Mouse (Mus musculus) induced T-regulatory cell, adult 2 months (primary cell): ENCODE results near the gene Prss54.

Experiments used
- DNase-seq: peaks from one replicate; pipeline ENCODE4 v3.0.0-alpha.2; 2012; ENCODE audit warnings: low read depth

The Prss54 gene

GRCm38 (mm10) chr8:95576240-95576639 is at the start of gene Prss54:
Gene Prss54, minus strand, starts transcription at chr8:95576340.
- DNase-seq = no peak

DNA sequence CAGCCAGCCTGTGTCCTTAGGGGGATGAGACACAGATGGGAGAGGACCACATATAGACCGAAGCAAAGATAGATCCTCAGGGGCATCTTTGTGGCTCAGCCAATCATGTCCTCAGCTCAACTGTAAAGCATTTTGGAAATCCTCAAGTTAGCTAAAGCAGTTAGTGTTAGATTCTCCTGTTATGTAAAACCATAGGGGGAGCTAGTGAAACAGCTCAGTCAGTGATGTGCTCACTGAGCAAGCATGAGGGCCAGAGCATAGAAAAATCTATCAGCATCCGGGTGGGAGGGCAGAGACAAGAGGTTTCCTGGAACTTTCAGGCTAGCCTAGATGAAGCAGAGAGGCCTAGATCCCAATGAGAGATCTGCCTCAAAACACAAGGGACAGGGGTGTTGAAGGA is 48.7 kb upstream of the Prss54 start:
- no peak for DNase-seq

- no peak for DNase-seq
Measured at GRCm38 (mm10) chr8:95620046-95620445, 43.9 kb upstream of the Prss54 start.

- DNase-seq = no peak
Measured at GRCm38 (mm10) chr8:95616383-95616782, 40.2 kb upstream of the Prss54 start.

DNA sequence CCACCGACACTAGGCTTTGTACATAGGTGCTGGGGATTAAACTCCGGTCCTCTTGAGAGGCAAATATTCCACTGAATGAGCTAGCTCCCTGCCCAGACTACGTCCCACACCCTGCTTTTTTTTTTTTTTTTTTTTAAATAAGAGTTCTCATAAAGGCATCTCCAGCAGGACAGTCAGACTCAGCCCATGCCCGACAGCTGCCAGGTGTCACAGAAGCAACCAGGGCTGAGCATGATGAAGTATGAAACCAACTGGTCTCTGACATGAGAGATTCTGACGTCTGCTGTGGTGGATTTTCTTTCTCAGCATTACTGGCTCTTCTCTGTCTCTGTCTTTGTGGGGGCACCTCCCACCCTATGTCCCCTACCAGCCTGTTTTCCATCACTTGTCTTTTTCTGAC is 35.6 kb upstream of the Prss54 start:
- DNase-seq = no peak

- no peak for DNase-seq
Measured at GRCm38 (mm10) chr8:95610749-95611148, 34.6 kb upstream of the Prss54 start.

DNA sequence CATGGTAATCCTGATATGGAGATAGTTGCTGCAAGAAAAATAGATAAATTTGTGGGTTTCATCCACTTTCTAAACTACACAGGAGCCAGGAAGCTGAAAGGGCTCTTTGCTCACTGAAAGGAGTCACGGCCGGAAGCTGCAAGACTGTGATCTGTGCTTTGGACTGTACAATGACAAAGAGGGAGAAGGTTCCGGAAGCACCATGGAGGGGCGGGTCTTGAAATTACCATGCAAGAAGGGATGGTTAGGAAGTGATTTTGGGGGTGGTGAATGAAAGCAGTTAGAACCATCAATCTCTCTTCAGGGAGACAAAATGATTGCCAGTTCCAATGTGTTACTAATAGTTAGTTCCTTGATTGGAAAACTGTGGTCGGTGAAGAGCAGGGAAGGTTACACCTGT is 33.3 kb upstream of the Prss54 start:
- DNase-seq = no peak

GRCm38 (mm10) chr8:95607210-95607609 is 31.1 kb upstream of the Prss54 start:
- no peak for DNase-seq

GRCm38 (mm10) chr8:95606509-95606908 is 30.4 kb upstream of the Prss54 start:
- peak; percentile 23 for DNase-seq

- DNase-seq = no peak
Measured at GRCm38 (mm10) chr8:95602168-95602567, 26.0 kb upstream of the Prss54 start.

- DNase-seq = no peak
Measured at GRCm38 (mm10) chr8:95601306-95601705, 25.2 kb upstream of the Prss54 start.

DNA sequence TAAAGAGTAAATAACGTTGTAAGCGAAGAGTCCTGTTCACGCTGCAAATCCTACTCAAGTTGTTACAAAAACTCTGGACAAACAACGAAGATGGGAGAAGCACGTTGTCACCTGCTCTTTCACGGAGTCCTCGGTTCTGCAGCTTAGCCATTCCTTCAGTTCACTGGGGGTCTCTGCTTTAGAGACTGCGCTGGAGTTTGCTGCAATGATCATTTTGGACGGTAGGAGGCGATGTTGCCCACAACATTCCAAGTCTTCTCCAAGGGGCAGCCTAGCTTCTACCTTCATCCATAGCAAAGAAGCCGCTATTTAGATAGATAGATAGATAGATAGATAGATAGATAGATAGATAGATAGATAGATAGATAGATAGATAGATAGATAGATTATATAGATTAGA is 23.7 kb upstream of the Prss54 start:
- DNase-seq = peak; percentile 66

- no peak for DNase-seq
Measured at GRCm38 (mm10) chr8:95596841-95597241, 20.7 kb upstream of the Prss54 start.

DNA sequence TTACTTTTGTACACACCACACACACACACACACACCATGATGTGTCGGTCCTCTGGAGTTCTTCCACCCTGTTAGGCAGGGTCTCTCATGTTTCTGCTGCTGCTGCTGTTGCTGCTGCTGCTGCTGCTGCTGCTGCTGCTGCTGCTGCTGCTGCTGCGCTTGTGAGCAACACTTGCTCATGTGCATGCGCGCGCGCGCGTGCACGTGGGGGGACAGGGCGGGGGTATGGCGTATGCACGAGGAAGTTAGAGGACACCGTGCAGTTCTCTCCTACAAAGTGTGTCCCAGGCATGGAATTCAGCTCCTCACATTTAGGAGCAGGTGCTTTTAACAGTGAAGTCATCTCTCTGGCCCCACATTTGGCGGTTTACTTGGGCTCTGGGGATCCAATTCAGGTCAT is 19.0 kb upstream of the Prss54 start:
- DNase-seq = no peak

- DNase-seq = no peak
Measured at GRCm38 (mm10) chr8:95593439-95594393, 17.6 kb upstream of the Prss54 start.

- no peak for DNase-seq
Measured at GRCm38 (mm10) chr8:95592131-95592780, 16.1 kb upstream of the Prss54 start.

DNA sequence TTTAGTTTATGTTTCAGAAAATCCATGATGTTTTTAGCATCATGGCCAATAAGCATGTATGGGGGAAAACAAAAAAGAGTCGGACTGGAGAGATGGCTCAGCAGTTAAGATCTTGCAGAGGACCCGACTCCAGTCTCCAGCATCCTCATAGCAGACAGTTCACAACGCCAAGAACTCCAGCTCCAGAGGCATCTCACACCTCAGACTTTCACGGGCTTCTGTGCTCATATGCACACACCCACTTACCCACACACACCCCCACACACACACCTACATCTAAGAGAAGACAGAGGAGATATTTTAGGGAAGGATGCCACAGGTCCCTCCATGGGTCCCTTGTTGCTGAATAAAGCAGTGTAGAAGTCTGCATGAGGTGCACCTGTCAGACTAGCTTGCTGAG is 14.4 kb upstream of the Prss54 start:
- DNase-seq = no peak

DNA sequence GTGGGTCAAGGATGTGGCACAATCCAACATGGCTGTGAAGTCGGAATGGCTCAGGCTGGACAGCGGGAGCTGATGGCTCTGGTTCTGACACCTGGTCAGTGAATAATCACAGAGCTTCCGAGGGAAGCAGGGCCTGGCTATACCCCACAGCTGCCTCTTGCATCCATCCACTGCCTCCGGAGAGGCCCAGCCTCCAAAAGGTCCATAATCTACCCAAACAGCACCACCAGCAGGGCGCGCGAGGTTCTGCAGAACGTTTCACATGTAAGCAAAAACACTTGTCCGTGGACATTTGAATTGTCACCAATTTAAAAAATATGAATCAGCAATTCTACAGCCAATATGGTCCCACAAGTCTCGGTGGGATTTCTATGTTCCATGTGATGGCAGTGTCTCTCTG is 13.1 kb upstream of the Prss54 start:
- no peak for DNase-seq

GRCm38 (mm10) chr8:95587339-95587738 is 11.2 kb upstream of the Prss54 start:
- no peak for DNase-seq

DNA sequence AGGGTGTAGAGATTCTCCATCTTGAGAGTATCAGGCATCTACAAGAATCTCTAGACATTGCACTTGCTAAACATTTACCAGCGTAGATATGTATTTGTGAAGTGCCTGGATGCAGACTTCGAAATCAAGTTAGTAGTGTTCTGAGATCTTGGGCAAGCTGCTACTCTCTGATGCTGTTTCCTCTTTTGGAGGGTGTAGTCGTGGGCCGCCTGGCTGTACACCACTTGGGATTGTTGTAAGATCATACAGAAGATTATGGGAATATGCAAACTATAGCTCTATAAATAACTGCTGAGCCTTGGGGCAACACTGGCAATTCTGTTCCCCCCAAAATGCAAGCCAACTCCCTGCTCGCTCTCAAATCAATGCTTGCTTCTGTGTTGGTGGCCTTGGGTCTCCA is 3.0 kb downstream of the Prss54 start:
- no peak for DNase-seq

DNA sequence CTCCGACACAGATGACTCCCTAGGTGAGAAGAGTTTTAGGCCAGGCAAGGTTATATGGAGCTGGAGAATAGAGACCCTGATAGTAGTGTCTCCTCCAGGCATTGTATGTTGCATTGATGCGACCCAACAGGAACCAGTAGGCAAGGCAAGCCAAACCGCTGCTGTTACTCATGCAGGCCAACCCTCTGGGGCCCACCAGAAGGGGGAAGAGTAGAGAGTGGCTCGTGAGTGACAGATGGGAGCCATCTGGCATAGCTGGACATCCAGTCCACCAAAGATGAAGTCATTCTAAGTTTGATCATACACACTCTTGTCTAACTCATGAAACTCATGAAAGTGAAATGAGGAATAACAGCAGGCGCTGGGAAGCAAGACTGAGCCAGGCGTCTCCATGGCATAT is 9.3 kb downstream of the Prss54 start:
- no peak for DNase-seq

DNA sequence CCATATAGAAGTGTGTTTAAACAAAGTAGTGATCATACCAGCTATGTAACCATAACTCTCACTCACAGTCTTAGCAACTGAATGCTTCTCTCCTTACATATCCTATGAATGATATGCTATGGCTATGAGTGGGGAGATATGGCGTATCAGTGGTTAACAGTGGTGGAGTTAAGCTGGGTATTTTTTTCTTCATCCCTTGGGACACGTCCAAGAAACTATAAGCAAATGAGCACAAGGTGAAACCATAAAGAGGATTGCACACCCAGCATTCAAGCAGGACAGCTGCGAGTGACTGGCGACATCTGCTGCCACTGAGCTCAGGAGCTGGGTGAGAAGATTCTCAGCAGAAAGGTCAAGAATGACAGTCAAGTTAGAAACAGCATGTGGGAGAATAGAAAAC is 9.9 kb downstream of the Prss54 start:
- DNase-seq = no peak

- DNase-seq = no peak
Measured at GRCm38 (mm10) chr8:95555963-95556362, 20.2 kb downstream of the Prss54 start.
